Mouse (Mus musculus) lung, adult 2 months (tissue): ENCODE results near the gene Ect2. TPM values are rescaled to one million over a fixed set of nuclear protein-coding genes. Genes with fewer than 3 reads are reported as not detected.

Experiments
- DNase-seq: peaks from one replicate; pipeline ENCODE4 v3.0.0; 2022
- H3K4me1 ChIP-seq: fragments of 200-500 bp; 2 replicates; pipeline ENCODE4 v1.6.1; 2011; ENCODE audit warnings: low read length; ENCODE audit not compliant: control insufficient read depth, insufficient read depth
- H3K4me3 ChIP-seq: fragments of 200-500 bp; replicated peaks from 2 replicates; pipeline ENCODE3; 2011; ENCODE audit warnings: low read depth, mild to moderate bottlenecking, control low read depth, low read length; ENCODE audit errors: extremely low read depth
- CTCF ChIP-seq: fragments of 200-500 bp; IDR thresholded peaks from 2 replicates; pipeline ENCODE4 v1.5.1; 2011; ENCODE audit warnings: mild to moderate bottlenecking, low read length, control low read depth; ENCODE audit not compliant: insufficient read depth
- POLR2A ChIP-seq: fragments of 200-500 bp; IDR thresholded peaks from 2 replicates; pipeline ENCODE4 v1.6.1; 2011; ENCODE audit warnings: low read depth, mild to moderate bottlenecking, control low read depth, low read length, borderline replicate concordance; ENCODE audit errors: extremely low read depth
- WGBS: fragments of 180-500 bp; shearing (Covaris S2); methylation state at CpG from one replicate; pipeline ENCODE4 v1.1.7; 2018; 5-methylcytosine and 5-hydroxymethylcytosine counted together
- polyA plus RNA-seq: library from polyadenylated mRNA; depleted of rRNA; stranded (reverse); fragments of >200 nt; gene quantifications from 2 replicates; pipeline ENCODE4 v1.2.3, GENCODE M21; 2012

Ect2 gene
- polyA plus RNA-seq, 1 experiment = 0.86 TPM

DNA sequence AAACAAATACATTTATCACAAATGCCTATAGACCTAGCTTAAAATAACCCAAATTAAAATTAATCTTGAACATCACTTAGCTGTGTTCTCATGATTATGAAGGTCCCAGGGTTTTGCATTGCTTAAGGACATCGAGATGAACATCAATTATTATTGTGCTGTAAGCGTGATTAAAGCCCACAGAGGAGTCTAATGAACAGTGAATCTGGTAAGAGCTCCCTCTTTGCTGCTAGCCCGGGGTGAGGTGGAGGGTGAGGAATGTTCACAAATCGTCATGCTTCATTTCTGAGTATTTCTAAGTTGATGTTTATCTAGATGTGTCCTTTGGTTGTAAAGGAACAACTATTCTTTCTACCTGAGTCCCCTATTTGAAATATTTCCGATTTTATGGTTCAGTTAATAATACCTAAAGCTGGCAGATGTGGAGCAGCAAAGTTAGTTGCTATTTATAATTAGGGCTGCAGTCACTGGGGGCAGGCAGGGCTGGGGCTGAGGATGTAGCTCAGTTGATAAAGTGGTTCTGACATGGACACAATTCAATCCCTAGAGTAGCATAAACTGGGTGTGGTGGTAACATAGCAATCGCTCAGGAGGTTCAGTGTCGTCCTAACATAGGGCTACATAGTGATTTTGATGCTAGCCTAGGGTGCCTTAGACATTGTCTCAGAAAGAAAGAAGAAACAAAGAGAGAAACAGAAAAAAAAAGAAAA lies 73.5 kb downstream of the Ect2 start:
- no peaks in the 10 kb centered on the region for H3K4me1 ChIP-seq
- 74% methylated on average over 7 of the region's 7 CpGs for WGBS
- no peak for TF ChIP-seq CTCF
- no peak for TF ChIP-seq POLR2A
- H3K4me3 ChIP-seq = no peak overlapping the region
- DNase-seq = no peak

- Histone ChIP-seq H3K4me1 (no peaks in the 10 kb centered on the region), H3K4me3 (no peak overlapping the region)
- no peak for DNase-seq
- TF ChIP-seq CTCF = no peak
- no peak for TF ChIP-seq POLR2A
- 57% methylated on average over 2 of the region's 2 CpGs for WGBS
Observed at GRCm38 (mm10) chr3:27073884-27074283, 79.8 kb downstream of the Ect2 start.

DNA sequence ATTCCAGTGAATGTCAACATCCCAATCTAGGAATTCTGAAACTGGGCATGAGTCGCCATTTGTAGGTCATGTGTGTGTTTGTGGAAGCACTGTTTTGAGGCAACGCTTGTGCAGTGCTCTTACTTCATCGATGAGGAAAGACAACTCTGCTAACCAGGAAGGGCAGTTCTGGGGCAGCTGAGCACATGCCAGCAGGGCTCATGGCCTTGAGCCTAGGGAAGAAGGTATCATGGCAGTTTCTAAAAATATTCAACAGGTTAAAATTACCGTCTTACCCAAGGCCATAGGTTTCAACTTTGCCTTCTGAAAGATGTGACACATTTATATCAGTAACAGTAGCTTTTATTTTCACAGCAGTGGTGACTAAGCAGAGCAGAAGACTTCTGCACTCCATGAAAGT lies 82.0 kb downstream of the Ect2 start:
- Histone ChIP-seq H3K4me3 (no peak overlapping the region), H3K4me1 (no peaks in the 10 kb centered on the region)
- TF ChIP-seq CTCF (no peak), POLR2A (no peak)
- 81% methylated on average over 4 of the region's 4 CpGs for WGBS
- no peak for DNase-seq

DNA sequence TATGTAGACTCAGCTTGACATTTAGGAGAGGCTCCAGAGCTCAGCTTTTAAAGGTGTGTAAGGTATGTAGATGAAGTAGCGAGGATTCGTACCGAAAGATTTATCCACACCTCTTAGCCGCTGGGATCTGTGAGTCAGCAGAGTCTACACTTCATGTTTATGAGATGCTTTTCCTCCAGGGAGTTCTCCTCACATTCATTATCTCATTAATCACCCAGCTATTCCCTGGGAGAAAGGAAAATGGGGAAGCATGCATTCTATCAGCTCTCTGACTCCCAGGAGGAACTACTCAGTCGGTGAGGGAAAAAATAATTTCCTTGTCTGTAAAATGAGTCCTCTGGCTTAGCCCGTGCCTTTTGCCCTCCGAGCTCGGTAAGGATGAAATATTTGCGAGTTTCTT lies 83.3 kb downstream of the Ect2 start:
- TF ChIP-seq CTCF (no peak), POLR2A (no peak)
- no peaks in the 10 kb centered on the region for H3K4me1 ChIP-seq
- WGBS = 76% methylated on average over 9 of the region's 9 CpGs
- H3K4me3 ChIP-seq = no peak overlapping the region
- no peak for DNase-seq

DNA sequence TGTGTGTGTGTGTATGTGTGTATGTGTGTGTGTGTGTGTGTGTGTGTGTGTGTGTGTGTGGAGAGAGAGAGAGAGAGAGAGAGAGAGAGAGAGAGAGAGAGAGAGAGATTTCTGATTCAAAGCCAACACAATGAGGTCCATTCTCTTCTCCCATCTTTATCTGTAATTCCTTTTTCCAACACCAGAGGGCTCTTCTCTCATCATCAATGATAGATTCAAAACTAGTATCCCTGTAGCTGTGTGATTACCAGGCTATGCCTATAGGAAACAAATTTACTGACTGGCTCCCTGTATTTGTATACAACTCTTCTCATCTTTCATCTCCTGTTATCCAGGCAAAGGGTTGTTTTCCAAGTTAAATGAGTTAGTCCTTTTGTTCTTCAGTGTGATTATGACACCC lies 86.5 kb downstream of the Ect2 start:
- TF ChIP-seq CTCF = no peak
- no peak for TF ChIP-seq POLR2A
- no peak for DNase-seq
- no peak overlapping the region for H3K4me3 ChIP-seq

GRCm38 (mm10) chr3:27064886-27065285 lies 88.8 kb downstream of the Ect2 start:
- Histone ChIP-seq H3K4me3 (no peak overlapping the region), H3K4me1 (no peaks in the 10 kb centered on the region)
- DNase-seq = no peak
- TF ChIP-seq POLR2A (no peak), CTCF (no peak)
- WGBS = 93% methylated on average over 2 of the region's 2 CpGs

More for the DNA sequence above, 86.5 kb downstream of the Ect2 start:
- H3K4me1 ChIP-seq = no peaks in the 10 kb centered on the region

DNA sequence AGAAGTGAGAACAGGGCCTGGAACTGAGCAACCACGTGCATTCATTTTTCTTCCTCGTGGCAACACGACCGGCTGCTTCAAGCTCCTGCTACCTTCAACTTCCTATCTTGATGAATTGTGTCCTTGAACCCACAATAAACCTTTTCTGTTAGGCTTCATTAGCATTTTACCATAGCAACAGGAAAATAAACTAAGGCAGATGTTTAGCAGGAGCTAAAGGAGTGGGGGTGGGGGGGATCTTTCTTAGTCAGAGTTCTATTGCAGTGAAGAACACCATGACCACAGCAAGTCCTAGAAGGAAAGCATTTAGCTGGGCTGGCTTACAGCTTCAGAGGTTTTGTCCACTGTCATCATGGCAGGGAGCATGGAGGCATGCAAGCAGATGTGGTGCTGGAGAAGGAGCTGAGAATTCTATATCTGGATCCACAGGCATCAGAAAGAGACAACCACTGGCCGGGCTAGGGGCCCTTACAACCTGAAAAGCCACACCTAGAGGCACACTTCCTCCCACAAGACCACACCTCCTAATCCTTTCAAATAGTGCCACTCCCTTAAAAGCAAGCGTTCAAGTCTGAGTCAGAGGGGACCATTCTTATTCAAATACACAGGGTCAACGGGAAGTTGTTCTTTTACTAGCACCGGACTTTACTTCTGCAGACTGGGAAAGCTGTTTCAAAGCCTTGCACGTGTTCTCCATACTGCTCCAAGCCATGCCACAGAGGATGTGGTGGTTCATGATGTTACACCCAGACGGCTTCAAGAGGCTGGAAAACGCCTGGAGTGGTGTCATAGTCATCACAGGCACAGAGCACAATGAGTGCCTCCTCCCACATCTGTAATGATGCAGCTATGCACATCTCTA lies 90.0 kb downstream of the Ect2 start:
- no peaks in the 10 kb centered on the region for H3K4me1 ChIP-seq
- TF ChIP-seq CTCF (no peak), POLR2A (no peak)
- no peak for DNase-seq
- 66% methylated on average over 11 of the region's 11 CpGs for WGBS
- no peak overlapping the region for H3K4me3 ChIP-seq

DNA sequence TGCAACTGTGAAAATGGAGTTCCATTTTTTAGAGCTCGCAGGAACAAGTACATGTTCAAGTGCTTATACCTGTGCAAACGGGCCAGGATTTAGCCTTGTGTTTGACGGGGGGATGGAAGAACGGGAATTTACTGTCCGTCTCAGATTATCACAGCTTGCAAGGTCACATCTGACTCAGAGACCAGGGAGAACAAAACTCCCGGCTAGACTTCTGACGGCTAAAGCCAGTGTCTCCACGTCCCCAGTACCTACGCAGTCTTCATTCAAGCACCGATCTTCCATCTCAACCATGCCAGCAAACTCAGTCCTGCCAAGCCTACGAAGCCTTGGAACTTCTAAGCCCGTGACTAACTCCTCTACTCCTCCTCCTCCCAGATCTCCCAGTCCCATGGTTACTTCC lies 93.2 kb downstream of the Ect2 start:
- DNase-seq = no peak
- no peak for TF ChIP-seq POLR2A
- TF ChIP-seq CTCF = no peak
- 87% methylated on average over 12 of the region's 12 CpGs for WGBS
- Histone ChIP-seq H3K4me3 (no peak overlapping the region), H3K4me1 (no peaks in the 10 kb centered on the region)

GRCm38 (mm10) chr3:27059529-27060322 lies 94.0 kb downstream of the Ect2 start:
- no peaks in the 10 kb centered on the region for H3K4me1 ChIP-seq

More at GRCm38 (mm10) chr3:27059529-27060322, 94.0 kb downstream of the Ect2 start:
- WGBS = 80% methylated on average over 12 of the region's 12 CpGs
- TF ChIP-seq POLR2A (no peak), CTCF (no peak)
- no peak for DNase-seq
- no peak overlapping the region for H3K4me3 ChIP-seq
